Mouse (Mus musculus) G1E (cell line): Measurements from ENCODE around the gene Hs3st3b1.

Experiments
- CTCF ChIP-seq: IDR thresholded peaks from 2 replicates; pipeline ENCODE4 v1.5.1; 2012; ENCODE audit warnings: low read depth, low read length, inconsistent platforms, mixed read lengths
- GATA2 ChIP-seq: IDR thresholded peaks from 2 replicates; pipeline ENCODE4 v1.6.1; 2012; ENCODE audit warnings: low read depth, low read length, inconsistent platforms, borderline replicate concordance
- POLR2AphosphoS5 ChIP-seq: IDR thresholded peaks from 2 replicates; pipeline ENCODE4 v1.6.1; 2012; ENCODE audit warnings: low read depth, low read length, inconsistent platforms; ENCODE audit not compliant: insufficient replicate concordance
- TAL1 ChIP-seq: conservative IDR thresholded peaks from 2 replicates; pipeline ENCODE4 v1.6.1; 2012; ENCODE audit warnings: low read depth, low read length, inconsistent platforms, mixed read lengths

- TF ChIP-seq CTCF (no peak), TAL1 (no peak), GATA2 (no peak), POLR2AphosphoS5 (no peak)
These were observed 47.3 kb upstream of the Hs3st3b1 start for GRCm38 (mm10) chr11:63969205-63969910.
